Mouse (Mus musculus) CD4-positive, CD25-positive, alpha-beta regulatory T cell, adult 9 weeks (primary cell): ENCODE measurements around the gene Il22ra2. TPM values are rescaled to one million over a fixed set of nuclear protein-coding genes. Genes with fewer than 3 reads are reported as not detected.

Experiments used
- polyA plus RNA-seq: library from polyadenylated mRNA; unstranded; fragments of 100-300 nt; shearing (Covaris generic); gene quantifications from one replicate; pipeline ENCODE4 v1.2.1, GENCODE M21; 2017

Gene Il22ra2
- not detected for polyA plus RNA-seq

GRCm38 (mm10) chr10:19621408-19622048, at the start of gene Il22ra2:
Il22ra2 (plus strand) TSS chr10:19621998.

GRCm38 (mm10) chr10:19591641-19592441, 30.0 kb upstream of the Il22ra2 start, which contains the start of gene Ifngr1:
Ifngr1 (plus strand) TSS chr10:19591949.

Other genes with a start within 250 kb of the Il22ra2 start
- gene Ifngr1, start 30.0 kb upstream of the Il22ra2 start, polyA plus RNA-seq = 422 TPM
- 0.17 TPM for gene Il20ra, start 90.6 kb downstream of the Il22ra2 start, polyA plus RNA-seq
- not detected for gene Slc35d3, start 229.5 kb downstream of the Il22ra2 start, polyA plus RNA-seq